Mouse (Mus musculus) embryonic fibroblast, embryonic 13.5 days (primary cell): Measurements from ENCODE around the gene Asb7. TPM values are rescaled to one million over a fixed set of nuclear protein-coding genes. Genes with fewer than 3 reads are reported as not detected.

Experiments used
- H3K27ac ChIP-seq: 2 replicates; pipeline ENCODE4 v1.5.1; 2012; ENCODE audit warnings: low read length, control low read depth, inconsistent platforms; ENCODE audit not compliant: insufficient read depth
- H3K4me1 ChIP-seq: 2 replicates; pipeline ENCODE4 v1.6.1; 2011; ENCODE audit warnings: low read length; ENCODE audit not compliant: control insufficient read depth, insufficient read depth
- H3K4me3 ChIP-seq: 2 replicates; pipeline ENCODE4 v1.5.1; 2011; ENCODE audit warnings: mild to moderate bottlenecking, control low read depth, low read length; ENCODE audit not compliant: insufficient read depth
- CTCF ChIP-seq: IDR thresholded peaks from 2 replicates; pipeline ENCODE4 v1.5.1; 2011; ENCODE audit warnings: mild to moderate bottlenecking, control low read depth, low read length, moderate library complexity, borderline replicate concordance; ENCODE audit not compliant: insufficient read depth
- POLR2A ChIP-seq: IDR thresholded peaks from 2 replicates; pipeline ENCODE4 v1.6.1; 2011; ENCODE audit warnings: low read depth, mild to moderate bottlenecking, control low read depth, low read length, moderate library complexity
- polyA plus RNA-seq: library from polyadenylated mRNA; stranded (reverse); fragments of >200 nt; gene quantifications from 2 replicates; pipeline ENCODE4 v1.2.4, GENCODE M21; 2011; ENCODE audit warnings: low read depth; ENCODE audit not compliant: missing spikeins, insufficient read length

Gene Asb7
- polyA plus RNA-seq, 1 experiment = 17.5 TPM

DNA sequence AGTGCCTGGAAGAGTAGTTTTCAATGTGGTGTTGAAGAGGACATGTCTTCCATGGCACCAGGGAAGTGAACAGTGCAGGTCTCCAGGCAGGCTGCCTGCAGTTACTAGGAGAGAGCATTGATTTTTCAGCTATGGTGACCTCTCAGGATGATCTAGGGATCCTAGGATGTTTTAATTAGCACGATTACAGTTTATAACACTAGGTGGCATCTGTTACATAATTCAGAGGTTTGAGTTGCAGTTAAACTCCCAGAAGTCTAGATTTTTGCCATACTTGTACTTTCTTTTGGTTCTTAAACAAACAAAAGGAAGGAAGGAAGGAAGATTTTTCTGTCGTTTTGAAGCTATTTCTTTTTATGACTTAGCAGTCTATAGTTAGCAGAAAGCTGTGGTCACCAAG lies 21.8 kb upstream of the Asb7 start:
- TF ChIP-seq CTCF (no peak), POLR2A (no peak)
- Histone ChIP-seq H3K4me1 (0 out of 2 replicates have a peak, but pooled peaks cover 2% of the 10 kb centered on the region), H3K27ac (no peak overlapping the region), H3K4me3 (no peak overlapping the region)

DNA sequence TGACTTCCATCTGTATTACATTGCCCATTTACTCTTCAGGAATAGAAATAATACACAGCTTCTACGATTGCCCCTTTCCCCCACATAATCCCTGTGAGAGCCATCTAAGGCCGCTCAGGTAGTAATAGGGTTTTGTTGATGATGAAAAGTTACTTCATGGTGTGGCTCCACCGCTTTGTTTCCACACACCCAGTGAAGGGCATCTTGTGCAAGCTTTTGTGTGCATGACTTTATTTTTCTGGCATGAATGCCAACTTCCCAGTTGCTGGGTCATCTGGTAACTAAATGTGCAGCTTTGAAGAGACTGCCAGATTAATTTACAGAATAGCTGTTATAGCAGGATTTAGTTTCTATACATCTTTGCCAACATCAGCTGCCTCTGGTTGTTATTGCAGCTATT lies 15.2 kb upstream of the Asb7 start:
- Histone ChIP-seq H3K4me1 (no peaks in the 10 kb centered on the region), H3K4me3 (no peak overlapping the region), H3K27ac (no peak overlapping the region)
- TF ChIP-seq POLR2A (no peak), CTCF (no peak)

DNA sequence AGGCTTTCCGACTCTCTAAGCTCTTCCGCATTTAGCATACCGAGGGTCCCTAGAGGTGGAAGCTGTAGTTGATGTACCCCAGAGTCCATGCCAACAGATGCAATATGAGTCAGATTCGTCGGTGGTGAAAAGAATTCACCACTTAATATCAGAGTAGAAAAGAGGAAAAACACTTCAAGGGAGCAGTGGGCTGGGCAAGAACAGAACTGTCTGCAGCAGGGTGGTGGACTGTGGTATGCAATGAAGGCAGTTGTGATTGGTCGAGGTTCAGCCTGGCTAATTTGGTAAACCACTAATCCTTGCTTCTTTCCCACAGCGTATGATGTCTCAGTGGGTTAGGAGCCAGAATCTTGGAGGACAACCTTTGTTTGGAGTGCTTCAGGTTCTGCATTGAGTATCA lies 13.3 kb upstream of the Asb7 start:
- Histone ChIP-seq H3K27ac (no peak overlapping the region), H3K4me1 (no peaks in the 10 kb centered on the region), H3K4me3 (no peak overlapping the region)
- TF ChIP-seq CTCF (no peak), POLR2A (no peak)

DNA sequence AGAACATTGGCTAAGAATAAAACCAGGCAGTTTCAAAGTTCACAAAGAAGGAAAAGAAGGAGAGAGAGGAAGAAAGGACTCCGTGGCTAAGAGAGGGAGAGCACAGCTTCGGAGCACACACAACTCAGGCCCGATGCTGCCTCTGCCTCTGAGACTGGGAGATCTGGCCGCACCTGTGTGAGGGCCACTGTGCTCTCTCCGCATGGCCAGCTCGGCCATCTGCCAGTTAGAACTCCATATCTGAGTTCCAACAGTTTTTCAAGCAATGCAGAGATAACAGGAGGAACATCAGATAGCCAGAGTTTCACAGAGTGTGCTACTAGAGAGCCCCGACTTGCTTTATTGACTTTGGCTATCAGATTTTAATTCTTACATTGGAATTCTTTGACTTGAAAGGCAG lies 5.1 kb upstream of the Asb7 start:
- H3K27ac ChIP-seq = no peak overlapping the region

DNA sequence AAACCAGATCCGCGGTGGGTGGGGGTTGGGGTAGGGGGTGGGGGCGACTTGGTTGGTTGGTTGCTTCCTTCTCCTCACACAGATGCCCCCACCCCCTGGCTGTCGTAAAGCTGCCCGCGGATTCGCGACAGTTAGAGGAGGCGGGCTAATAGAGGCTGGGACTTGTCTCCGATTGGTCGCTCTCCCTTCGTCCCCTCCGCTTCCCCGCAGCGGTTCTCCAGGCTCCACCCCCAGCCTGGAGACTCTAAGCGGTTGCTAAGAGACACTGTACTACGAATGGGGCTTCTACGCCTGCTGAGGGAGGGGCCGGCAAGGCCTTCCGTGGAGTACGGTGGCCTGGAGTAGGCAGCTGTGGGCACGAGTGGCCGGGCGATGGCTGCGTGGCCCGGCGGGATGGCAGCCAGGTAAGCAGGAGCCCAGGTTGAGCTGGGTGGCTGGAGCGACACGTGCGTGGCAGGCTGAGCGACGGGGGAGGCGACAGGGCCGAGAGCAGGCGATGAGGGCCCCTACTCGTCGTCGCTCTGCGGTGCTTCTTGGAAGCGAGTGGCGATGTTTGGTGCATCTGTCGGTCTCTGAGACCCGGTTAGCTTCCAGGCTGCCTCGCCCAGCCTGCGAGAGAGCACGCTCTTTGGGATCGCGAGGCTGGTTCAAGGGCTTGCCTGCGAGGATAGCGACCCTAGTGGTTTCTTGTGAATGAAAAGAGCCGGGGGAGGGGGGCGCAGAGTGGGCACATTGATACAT lies 394 bp upstream of the Asb7 start, which contains the start of gene Lins1:
Lins1 (plus strand) TSS at position 270 of the 741 bp plus-strand sequence.
- Histone ChIP-seq H3K27ac (peak within 1 kb of the TSS; percentile 58), H3K4me3 (peak within 1 kb of the TSS; percentile 85), H3K4me1 (no peaks in the 10 kb centered on the region)
- peak; percentile 2; the same call in 1 of the 2 replicates for TF ChIP-seq CTCF
- TF ChIP-seq POLR2A = peak; percentile 95

More for the DNA sequence above, 5.1 kb upstream of the Asb7 start:
- Histone ChIP-seq H3K4me1 (no peaks in the 10 kb centered on the region), H3K4me3 (no peak overlapping the region)
- TF ChIP-seq CTCF (no peak), POLR2A (no peak)

DNA sequence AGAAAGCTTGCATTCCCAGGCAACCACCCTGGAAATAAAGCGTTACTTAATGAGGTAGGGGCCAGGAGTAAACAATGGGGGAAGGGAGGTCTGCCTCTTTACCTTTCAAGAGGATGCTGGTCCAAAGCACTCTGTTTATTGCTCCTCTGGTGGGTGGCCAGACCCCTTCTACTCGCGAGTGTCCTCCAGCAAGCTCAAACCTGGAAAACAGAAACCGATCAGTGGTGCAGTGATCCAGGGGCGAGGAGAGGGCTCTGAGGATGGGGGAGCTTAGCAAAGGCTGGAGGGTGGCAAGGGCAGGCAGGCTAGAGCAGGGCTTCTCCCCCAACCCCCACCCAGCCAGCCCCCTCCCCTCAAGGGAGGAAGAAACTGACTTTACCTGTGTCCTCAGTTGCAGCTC lies 675 bp downstream of the Asb7 start:
- Histone ChIP-seq H3K27ac (no peak overlapping the region), H3K4me1 (no peaks in the 10 kb centered on the region), H3K4me3 (peak overlapping the region; percentile 85)
- TF ChIP-seq CTCF = no peak
- TF ChIP-seq POLR2A = no peak

DNA sequence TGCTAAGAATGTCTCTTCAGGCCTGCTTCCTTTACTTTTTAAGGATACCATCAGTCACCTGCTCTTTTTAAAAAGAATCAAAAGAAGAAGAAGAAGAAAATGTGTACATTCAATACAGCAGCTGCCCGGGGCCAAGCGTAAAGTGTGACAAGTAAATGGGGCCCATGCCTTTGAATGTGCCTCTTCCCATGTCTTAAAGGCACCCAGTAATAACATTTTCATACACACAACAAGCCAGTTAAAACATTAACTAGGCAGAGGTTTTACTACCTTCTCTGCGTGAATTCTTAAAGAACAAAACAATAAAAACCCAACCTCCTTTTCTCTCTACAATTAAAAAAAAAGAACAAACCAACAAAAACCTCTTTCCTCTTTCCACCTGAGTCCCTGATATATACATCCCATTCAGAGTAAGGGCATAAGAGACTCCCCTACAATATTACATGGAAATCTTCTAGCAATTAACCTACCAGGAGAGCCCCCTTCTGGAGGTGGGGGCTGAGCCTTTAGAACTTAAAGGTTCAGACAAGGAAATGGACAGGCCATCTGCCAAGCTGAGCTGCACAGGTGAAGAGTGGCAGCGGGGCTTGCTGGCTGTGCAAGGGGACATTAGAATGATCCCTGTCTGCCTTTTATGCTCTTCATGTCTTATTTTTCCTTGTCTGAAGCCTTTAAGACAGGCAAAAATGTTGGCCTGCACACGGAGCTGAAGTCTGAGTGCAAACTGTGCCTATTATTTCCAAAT lies 7.1 kb downstream of the Asb7 start:
- Histone ChIP-seq H3K4me3 (no peak overlapping the region), H3K4me1 (no peaks in the 10 kb centered on the region), H3K27ac (no peak overlapping the region)
- no peak for TF ChIP-seq CTCF
- TF ChIP-seq POLR2A = no peak

DNA sequence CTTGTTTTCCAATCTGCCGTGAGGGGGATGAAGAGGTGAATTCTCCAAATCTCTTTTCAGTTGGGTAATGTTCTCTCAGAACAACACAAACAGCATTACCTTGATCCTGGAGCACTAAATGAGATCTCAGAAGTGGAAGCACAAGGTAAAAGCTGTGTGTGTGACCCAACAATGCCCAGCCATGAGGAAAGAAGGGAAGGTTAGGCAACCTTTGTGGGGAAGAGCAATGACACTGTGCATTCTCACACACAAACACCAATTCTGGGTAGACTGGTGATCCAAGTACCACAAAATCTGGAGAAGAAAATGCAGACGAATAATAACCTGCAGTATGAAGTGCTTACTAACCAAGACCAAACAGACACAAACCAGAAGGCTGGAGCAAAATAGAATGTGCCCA lies 13.6 kb downstream of the Asb7 start:
- H3K4me1 ChIP-seq = no peaks in the 10 kb centered on the region
- no peak overlapping the region for H3K4me3 ChIP-seq
- TF ChIP-seq POLR2A = no peak
- no peak for TF ChIP-seq CTCF
- H3K27ac ChIP-seq = no peak overlapping the region

DNA sequence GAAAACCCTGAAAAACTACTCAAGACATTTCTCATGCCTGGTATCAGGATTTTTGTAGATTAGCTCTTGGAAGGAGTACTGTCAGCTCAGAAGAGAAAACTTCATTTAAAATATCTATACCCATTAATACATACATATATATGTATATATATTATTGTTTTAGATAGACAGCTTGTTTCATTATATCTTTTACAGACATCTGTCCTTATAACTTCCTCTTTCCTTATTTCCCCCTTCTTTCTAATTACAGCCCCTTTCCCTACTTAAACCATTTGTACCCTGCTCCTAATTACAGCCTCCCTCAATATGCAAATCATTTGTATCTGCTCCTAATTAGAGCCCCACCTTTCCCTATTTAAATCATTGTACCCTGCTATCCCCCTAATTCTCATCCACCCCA lies 22.3 kb downstream of the Asb7 start:
- Histone ChIP-seq H3K4me1 (peaks cover 6% of the 10 kb centered on the region), H3K27ac (0 out of 2 replicates have a peak overlapping the region, but pooled peaks have one; percentile 93), H3K4me3 (no peak overlapping the region)
- TF ChIP-seq CTCF (no peak), POLR2A (no peak)

DNA sequence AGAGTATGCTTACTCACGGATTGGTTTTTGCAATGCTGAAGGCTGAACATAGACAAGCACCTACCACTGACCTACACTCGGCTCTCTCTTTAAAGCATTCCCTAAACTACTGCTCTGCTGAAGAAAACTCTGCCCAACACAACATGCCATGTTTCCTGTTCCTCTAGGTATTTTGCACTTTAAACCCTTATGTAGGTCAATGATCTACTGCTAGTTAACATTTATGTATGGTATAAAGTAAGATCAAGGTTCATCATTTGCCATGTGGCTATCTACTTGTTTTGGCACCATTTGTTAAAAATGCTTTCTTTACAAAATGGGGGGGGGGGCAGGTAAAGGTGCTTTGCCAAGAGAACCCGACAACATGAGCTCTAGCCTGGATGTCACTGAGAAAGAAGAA lies 25.8 kb downstream of the Asb7 start:
- Histone ChIP-seq H3K4me3 (no peak overlapping the region), H3K4me1 (peaks cover 6% of the 10 kb centered on the region), H3K27ac (no peak overlapping the region)
- TF ChIP-seq CTCF (no peak), POLR2A (no peak)

DNA sequence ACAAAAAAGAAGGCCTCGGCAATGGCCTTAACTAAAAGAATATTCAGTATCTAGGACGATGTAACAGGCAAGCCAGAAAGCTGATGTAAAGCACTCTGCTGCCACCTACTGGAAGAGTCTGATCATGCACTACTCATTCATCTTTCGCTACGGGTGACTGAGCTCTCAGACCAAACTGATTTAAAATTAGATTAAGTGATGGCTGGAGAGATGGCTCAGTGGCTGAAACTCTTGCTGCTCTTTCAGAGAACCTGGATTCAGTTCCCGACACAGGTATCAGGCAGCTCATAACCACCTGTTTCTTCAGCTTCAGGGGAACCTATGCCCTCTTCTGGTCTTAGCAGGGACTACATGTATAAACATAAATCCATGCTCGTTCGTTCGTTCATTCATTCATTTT lies 27.8 kb downstream of the Asb7 start:
- Histone ChIP-seq H3K4me3 (no peak overlapping the region), H3K27ac (no peak overlapping the region)
- no peak for TF ChIP-seq POLR2A
- TF ChIP-seq CTCF = peak; percentile 11

More for the DNA sequence above, 27.8 kb downstream of the Asb7 start:
- peaks cover 6% of the 10 kb centered on the region for H3K4me1 ChIP-seq
